Mouse (Mus musculus): ENCODE data around the gene Vmn1r29.
"Not testable (repeated sequence)": the region's sequence is repeated elsewhere in the genome, so short reads cannot be mapped to it uniquely, and the experiment has no call there.

Gene Vmn1r29

GRCm38 (mm10) chr6:58301249-58301648 is at the start of gene Vmn1r29:
Gene Vmn1r29 (plus strand): TSS chr6:58301549.
- DNase-seq = no peak

- DNase-seq = no peak
These were observed 39.6 kb upstream of the Vmn1r29 start, which contains the start of gene Vmn1r28 for GRCm38 (mm10) chr6:58261737-58262136. Gene Vmn1r28 (plus strand): TSS chr6:58262037.

DNA sequence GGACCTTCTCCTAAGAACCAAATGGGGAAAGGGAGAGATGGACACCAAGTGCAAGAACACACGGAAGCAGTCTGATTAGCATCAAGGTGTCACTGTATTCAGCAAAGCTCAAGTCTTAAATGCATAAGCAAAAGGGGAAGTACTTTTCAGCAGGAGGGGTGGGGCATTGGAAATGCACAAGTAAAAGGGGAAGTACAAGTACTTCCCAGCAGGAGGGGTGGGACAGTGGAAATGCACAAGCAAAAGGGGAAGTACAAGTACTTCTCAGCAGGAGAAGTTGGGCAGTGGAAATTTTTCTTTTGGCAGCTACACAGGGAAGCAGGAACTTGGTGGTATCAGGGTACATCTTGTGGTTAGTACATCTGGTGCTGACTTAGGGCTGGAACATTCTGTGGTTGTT is 21.7 kb upstream of the Vmn1r29 start:
- not testable (repeated sequence) for DNase-seq

- DNase-seq = no peak
These were observed 9.1 kb upstream of the Vmn1r29 start for GRCm38 (mm10) chr6:58292201-58292600.

DNA sequence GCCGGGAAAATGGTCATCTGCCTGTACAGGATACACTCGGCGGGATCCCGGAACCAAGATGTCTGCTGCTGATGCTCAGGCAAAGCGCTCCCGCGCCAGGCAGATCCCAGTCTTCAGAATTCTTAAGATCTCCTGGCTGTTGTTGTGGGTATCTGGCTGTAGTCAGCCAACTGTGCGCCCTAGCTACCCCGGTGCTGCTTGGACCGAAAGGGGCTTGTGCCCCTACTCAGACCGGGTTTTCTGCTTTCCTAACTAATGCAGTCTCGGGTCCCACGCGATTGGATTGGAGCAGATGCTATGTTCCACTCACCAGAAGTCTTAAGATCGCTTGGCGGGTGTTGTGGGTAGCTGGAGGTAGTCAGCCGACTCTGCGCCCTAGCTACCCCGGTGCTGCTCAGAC is 2.8 kb upstream of the Vmn1r29 start:
- not testable (repeated sequence) for DNase-seq

- not testable (repeated sequence) for DNase-seq
These were observed 29.3 kb downstream of the Vmn1r29 start for GRCm38 (mm10) chr6:58330686-58331085.
